Mouse (Mus musculus): ENCODE data around the gene Ncam1.

GRCm38 (mm10) chr9:49622928-49623676 lies 175.6 kb downstream of the Ncam1 start:
- no peak for TF ChIP-seq CTCF (IDR thresholded peaks at IDR 0.05)
- TF ChIP-seq POLR2A (IDR thresholded peaks at IDR 0.05; ENCODE audit: insufficient read depth, low read depth, low read length), result no peak
- no peak for TF ChIP-seq EP300 (IDR thresholded peaks at IDR 0.05; ENCODE audit: insufficient read depth, low read depth, low read length)

Data from heart, adult 2 months (tissue).